Mouse (Mus musculus): ENCODE measurements around the gene Foxn2. TPM values are rescaled to one million over a fixed set of nuclear protein-coding genes. Genes with fewer than 3 reads are reported as not detected.

Foxn2 gene
- polyA plus RNA-seq, 1 experiment: 4.3 TPM

GRCm38 (mm10) chr17:88481587-88481986 lies 41.1 kb downstream of the Foxn2 start:
- TF ChIP-seq USF1 (IDR thresholded peaks at IDR 0.05; ENCODE audit: low read depth) (no peak), MYOG (IDR thresholded peaks at IDR 0.05; ENCODE audit: control insufficient read depth in 1 of 3, insufficient read depth in 1 of 3, insufficient read length in 2 of 3, low read depth in 2 of 3) (no peak), POLR2A (IDR thresholded peaks at IDR 0.05; ENCODE audit: insufficient read length, low read depth) (no peak), CEBPB (IDR thresholded peaks at IDR 0.05; ENCODE audit: insufficient read depth, poor library complexity, severe bottlenecking) (no peak), E2F4 (IDR thresholded peaks at IDR 0.05; ENCODE audit: insufficient read depth) (no peak)

GRCm38 (mm10) chr17:88484539-88484938 lies 44.0 kb downstream of the Foxn2 start:
- no peaks in the 10 kb centered on the region for H3K27me3 ChIP-seq (ENCODE audit: control insufficient read depth, insufficient read depth, insufficient read length)

More at GRCm38 (mm10) chr17:88481587-88481986, 41.1 kb downstream of the Foxn2 start:
- Histone ChIP-seq H3K79me2 (ENCODE audit: control insufficient read depth, insufficient read depth) (peaks cover 12% of the 10 kb centered on the region), H3ac (ENCODE audit: control insufficient read depth, insufficient read length) (no peak overlapping the region), H3K4me3 (no peak overlapping the region), H3K27me3 (ENCODE audit: control insufficient read depth, insufficient read depth, insufficient read length) (no peaks in the 10 kb centered on the region), H3K4me2 (ENCODE audit: low read depth) (no peak overlapping the region), H3K36me3 (ENCODE audit: control insufficient read depth, insufficient read depth) (peaks cover 4% of the 10 kb centered on the region)

GRCm38 (mm10) chr17:88484951-88485350 lies 44.4 kb downstream of the Foxn2 start:
- Histone ChIP-seq H3K79me2 (ENCODE audit: control insufficient read depth, insufficient read depth) (peaks cover 1% of the 10 kb centered on the region), H3ac (ENCODE audit: control insufficient read depth, insufficient read length) (no peak overlapping the region), H3K36me3 (ENCODE audit: control insufficient read depth, insufficient read depth) (no peaks in the 10 kb centered on the region), H3K4me3 (no peak overlapping the region), H3K4me2 (ENCODE audit: low read depth) (no peak overlapping the region), H3K27me3 (ENCODE audit: control insufficient read depth, insufficient read depth, insufficient read length) (no peaks in the 10 kb centered on the region)
- no peak for TF ChIP-seq MYOG (IDR thresholded peaks at IDR 0.05; ENCODE audit: control insufficient read depth in 1 of 3, insufficient read depth in 1 of 3, insufficient read length in 2 of 3, low read depth in 2 of 3)
- TF ChIP-seq REST (IDR thresholded peaks at IDR 0.05; ENCODE audit: insufficient read depth, insufficient read length): no peak
- TF ChIP-seq SRF (IDR thresholded peaks at IDR 0.05; ENCODE audit: control insufficient read depth, insufficient read length, low read depth): no peak
- no peak for TF ChIP-seq E2F4 (IDR thresholded peaks at IDR 0.05; ENCODE audit: insufficient read depth)
- no peak for TF ChIP-seq CEBPB (IDR thresholded peaks at IDR 0.05; ENCODE audit: insufficient read depth, poor library complexity, severe bottlenecking)
- TF ChIP-seq TCF12 (IDR thresholded peaks at IDR 0.05; ENCODE audit: insufficient read depth, poor library complexity, severe bottlenecking): no peak
- no peak for TF ChIP-seq MAX (IDR thresholded peaks at IDR 0.05; ENCODE audit: low read depth)
- TF ChIP-seq POLR2A (IDR thresholded peaks at IDR 0.05; ENCODE audit: insufficient read length, low read depth): no peak
- TF ChIP-seq TCF3 (IDR thresholded peaks at IDR 0.05; ENCODE audit: insufficient read length, low read depth): no peak
- no peak for TF ChIP-seq MYOD1 (IDR thresholded peaks at IDR 0.05; ENCODE audit: control insufficient read depth in 1 of 3, insufficient read length in 2 of 3, low read depth in 2 of 3)
- no peak for TF ChIP-seq POLR2AphosphoS2 (IDR thresholded peaks at IDR 0.05; ENCODE audit: insufficient read length, low read depth)
- no peak for TF ChIP-seq USF1 (IDR thresholded peaks at IDR 0.05; ENCODE audit: low read depth)

More at GRCm38 (mm10) chr17:88484539-88484938, 44.0 kb downstream of the Foxn2 start:
- Histone ChIP-seq H3K4me3 (no peak overlapping the region), H3K36me3 (ENCODE audit: control insufficient read depth, insufficient read depth) (no peaks in the 10 kb centered on the region), H3K79me2 (ENCODE audit: control insufficient read depth, insufficient read depth) (peaks cover 4% of the 10 kb centered on the region), H3ac (ENCODE audit: control insufficient read depth, insufficient read length) (no peak overlapping the region), H3K4me2 (ENCODE audit: low read depth) (no peak overlapping the region)
- TF ChIP-seq MAX (IDR thresholded peaks at IDR 0.05; ENCODE audit: low read depth) (no peak), TCF12 (IDR thresholded peaks at IDR 0.05; ENCODE audit: insufficient read depth, poor library complexity, severe bottlenecking) (no peak), TCF3 (IDR thresholded peaks at IDR 0.05; ENCODE audit: insufficient read length, low read depth) (no peak), POLR2AphosphoS2 (IDR thresholded peaks at IDR 0.05; ENCODE audit: insufficient read length, low read depth) (no peak), MYOG (IDR thresholded peaks at IDR 0.05; ENCODE audit: control insufficient read depth in 1 of 3, insufficient read depth in 1 of 3, insufficient read length in 2 of 3, low read depth in 2 of 3) (no peak), SRF (IDR thresholded peaks at IDR 0.05; ENCODE audit: control insufficient read depth, insufficient read length, low read depth) (no peak), MYOD1 (IDR thresholded peaks at IDR 0.05; ENCODE audit: control insufficient read depth in 1 of 3, insufficient read length in 2 of 3, low read depth in 2 of 3) (no peak), USF1 (IDR thresholded peaks at IDR 0.05; ENCODE audit: low read depth) (no peak), POLR2A (IDR thresholded peaks at IDR 0.05; ENCODE audit: insufficient read length, low read depth) (no peak), CEBPB (IDR thresholded peaks at IDR 0.05; ENCODE audit: insufficient read depth, poor library complexity, severe bottlenecking) (no peak), E2F4 (IDR thresholded peaks at IDR 0.05; ENCODE audit: insufficient read depth) (no peak), REST (IDR thresholded peaks at IDR 0.05; ENCODE audit: insufficient read depth, insufficient read length) (no peak)

GRCm38 (mm10) chr17:88490546-88490945 lies 50.0 kb downstream of the Foxn2 start:
- Histone ChIP-seq H3K79me2 (ENCODE audit: control insufficient read depth, insufficient read depth) (no peaks in the 10 kb centered on the region), H3K36me3 (ENCODE audit: control insufficient read depth, insufficient read depth) (peaks cover 6% of the 10 kb centered on the region), H3K27me3 (ENCODE audit: control insufficient read depth, insufficient read depth, insufficient read length) (no peaks in the 10 kb centered on the region), H3K4me3 (no peak overlapping the region), H3ac (ENCODE audit: control insufficient read depth, insufficient read length) (no peak overlapping the region), H3K4me2 (ENCODE audit: low read depth) (no peak overlapping the region)
- no peak for TF ChIP-seq E2F4 (IDR thresholded peaks at IDR 0.05; ENCODE audit: insufficient read depth)
- TF ChIP-seq TCF12 (IDR thresholded peaks at IDR 0.05; ENCODE audit: insufficient read depth, poor library complexity, severe bottlenecking): no peak
- TF ChIP-seq POLR2AphosphoS2 (IDR thresholded peaks at IDR 0.05; ENCODE audit: insufficient read length, low read depth): no peak
- TF ChIP-seq TCF3 (IDR thresholded peaks at IDR 0.05; ENCODE audit: insufficient read length, low read depth): no peak
- TF ChIP-seq MYOG (IDR thresholded peaks at IDR 0.05; ENCODE audit: control insufficient read depth in 1 of 3, insufficient read depth in 1 of 3, insufficient read length in 2 of 3, low read depth in 2 of 3): no peak
- TF ChIP-seq POLR2A (IDR thresholded peaks at IDR 0.05; ENCODE audit: insufficient read length, low read depth): no peak
- no peak for TF ChIP-seq SRF (IDR thresholded peaks at IDR 0.05; ENCODE audit: control insufficient read depth, insufficient read length, low read depth)
- no peak for TF ChIP-seq REST (IDR thresholded peaks at IDR 0.05; ENCODE audit: insufficient read depth, insufficient read length)
- TF ChIP-seq MYOD1 (IDR thresholded peaks at IDR 0.05; ENCODE audit: control insufficient read depth in 1 of 3, insufficient read length in 2 of 3, low read depth in 2 of 3): no peak
- no peak for TF ChIP-seq USF1 (IDR thresholded peaks at IDR 0.05; ENCODE audit: low read depth)
- no peak for TF ChIP-seq MAX (IDR thresholded peaks at IDR 0.05; ENCODE audit: low read depth)
- no peak for TF ChIP-seq CEBPB (IDR thresholded peaks at IDR 0.05; ENCODE audit: insufficient read depth, poor library complexity, severe bottlenecking)
